Mouse (Mus musculus): ENCODE measurements at regions not wholly inside any gene's neighbourhood (a gene's known extent, or its start where the extent isn't known, plus 50 kb on each side); places are given as distances from the start of the nearest gene placed in this dataset.

DNA sequence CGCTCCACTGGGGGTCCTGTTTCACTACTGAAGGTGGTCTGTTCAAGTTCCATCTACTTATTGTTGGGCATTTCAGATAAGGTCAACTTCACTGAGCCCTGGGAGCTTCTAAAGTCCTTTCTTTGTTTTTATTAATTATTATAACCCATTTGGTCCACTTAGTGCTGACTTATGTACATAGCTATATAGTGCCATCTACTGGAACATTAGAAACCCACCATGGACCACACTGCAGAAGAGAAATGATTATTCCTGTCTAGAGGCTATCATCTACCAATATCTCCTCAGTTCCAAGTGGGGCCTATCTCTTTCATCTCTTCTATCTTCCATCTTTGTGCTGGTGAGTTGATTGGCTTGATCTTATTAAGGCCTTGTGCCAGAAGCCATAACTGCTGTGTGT lies 294.8 kb downstream of the Gm9008 start:
- peak; percentile 25 for DNase-seq (ENCODE audit: low spot score)
